11 mouse cellular contexts compared by ENCODE assay signal in the genomic region with DNA sequence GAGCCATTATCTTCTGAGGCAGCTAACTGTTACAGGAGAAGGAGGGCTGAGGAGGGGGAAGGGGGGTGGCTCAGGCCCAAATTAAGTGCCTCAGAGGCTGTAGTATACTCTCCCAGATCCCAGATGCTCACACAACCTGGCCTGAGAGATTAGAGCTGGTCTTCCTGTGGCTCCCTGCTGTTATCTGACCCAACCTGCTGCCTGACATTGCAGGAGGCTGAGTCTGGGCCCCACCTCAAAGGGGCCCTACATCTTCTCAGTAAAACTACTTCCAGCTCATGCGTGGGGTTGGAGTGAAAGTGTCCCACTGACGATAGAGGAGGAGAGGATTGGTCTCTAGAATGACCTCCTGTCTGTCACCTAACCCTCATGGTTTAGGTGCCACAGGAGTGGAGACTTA.
DNase-seq lines count a peak whose midpoint lies in the region; ATAC-seq and TF ChIP-seq lines count a peak whose summit lies in the region.
"Had no signal": no experiment of that assay in that cellular context is flagged by ENCODE, and none has a peak within 500 bp of the region (broad histone marks: within the 10 kb centered on the region; RNA-seq: fewer than 3 reads in every experiment).

No protein-coding gene starts in this region.

- no peak for DNase-seq in midbrain, embryonic 10.5 days (ENCODE audit: low spot score)
- DNase-seq in liver, embryonic 14.5 days (ENCODE audit: low read depth in 3 of 3, low spot score in 3 of 3) = peak; percentile 97 to 98 (median 98)
- DNase-seq in yolk sac, embryonic 10.5 days (ENCODE audit: low spot score) = peak; percentile 40
- DNase-seq in left cerebral cortex, postnatal 25 days (ENCODE audit: low spot score in 2 of 2) = no peak
- DNase-seq in heart, adult 2 months = no peak
- DNase-seq: adrenal gland, postnatal 25 days; cerebellum, postnatal 14 days; gastrocnemius, postnatal 25 days had no signal

- peak; percentile 99 for TF ChIP-seq EP300 in liver, embryonic 14.5 days (IDR thresholded peaks at IDR 0.05; ENCODE audit: low read depth)
- TF ChIP-seq EP300 in heart, adult 2 months (IDR thresholded peaks at IDR 0.05; ENCODE audit: insufficient read depth, low read depth, low read length) = no peak

- no peaks in the 10 kb centered on the region for H3K9me3 ChIP-seq in midbrain, embryonic 10.5 days (replicated peaks)
- no peaks in the 10 kb centered on the region for H3K9me3 ChIP-seq in midbrain, embryonic 13.5 days
- H3K9me3 ChIP-seq in liver, embryonic 14.5 days (ENCODE audit: control insufficient read depth, low read length) = no peaks in the 10 kb centered on the region

- no peak overlapping the region for H3K4me3 ChIP-seq in midbrain, embryonic 10.5 days
- H3K4me3 ChIP-seq in midbrain, embryonic 13.5 days (replicated peaks) = no peak overlapping the region
- peak overlapping the region; percentile 56 to 67 for H3K4me3 ChIP-seq in liver, embryonic 14.5 days (ENCODE audit: insufficient read depth in 1 of 2, low read depth in 2 of 2, low read length in 2 of 2)
- H3K4me3 ChIP-seq in heart, adult 2 months = no peak overlapping the region

- 46% methylated on average over 2 of the region's 2 CpGs for WGBS in midbrain, embryonic 10.5 days
- WGBS in midbrain, embryonic 13.5 days = 32% methylated on average over 2 of the region's 2 CpGs
- WGBS in liver, embryonic 14.5 days (ENCODE audit: insufficient replicate concordance) = 5% methylated on average over 2 of the region's 2 CpGs
- WGBS in heart, adult 2 months = 88% methylated on average over 2 of the region's 2 CpGs

- no peak for TF ChIP-seq POLR2A in heart, adult 2 months (IDR thresholded peaks at IDR 0.05; ENCODE audit: insufficient read depth, low read depth, low read length)

- no peak overlapping the region for H3K9ac ChIP-seq in midbrain, embryonic 13.5 days (replicated peaks)
- H3K9ac ChIP-seq in liver, embryonic 14.5 days (replicated peaks) = peak overlapping the region; percentile 92
- H3K9ac ChIP-seq in heart, adult 2 months (ENCODE audit: low read depth, low read length) = no peak overlapping the region

- ATAC-seq in midbrain, embryonic 13.5 days = no peak
- peak; percentile 81 for ATAC-seq in common myeloid progenitor, adult 5-6 weeks (replicated peaks; ENCODE audit: low read depth, poor library complexity, severe bottlenecking)
- ATAC-seq in liver, embryonic 14.5 days (ENCODE audit: insufficient read depth) = peak; percentile 90
- ATAC-seq: Patski had no signal

- TF ChIP-seq CTCF in liver, embryonic 14.5 days (IDR thresholded peaks at IDR 0.05; ENCODE audit: low read depth) = no peak
- no peak for TF ChIP-seq CTCF in heart, adult 2 months (IDR thresholded peaks at IDR 0.05)

- H3K27me3 ChIP-seq in midbrain, embryonic 10.5 days (ENCODE audit: low read depth, poor library complexity, severe bottlenecking) = peaks cover 3% of the 10 kb centered on the region; the same call in 1 of the 2 replicates
- no peaks in the 10 kb centered on the region for H3K27me3 ChIP-seq in midbrain, embryonic 13.5 days
- no peaks in the 10 kb centered on the region for H3K27me3 ChIP-seq in liver, embryonic 14.5 days (ENCODE audit: control insufficient read depth, insufficient read depth, low read length)
- no peaks in the 10 kb centered on the region for H3K27me3 ChIP-seq in heart, adult 2 months (ENCODE audit: control insufficient read depth, insufficient read depth, low read length)
- H3K27me3 ChIP-seq: Patski had no signal

- no peak overlapping the region for H3K4me2 ChIP-seq in midbrain, embryonic 13.5 days (replicated peaks)
- H3K4me2 ChIP-seq in liver, embryonic 14.5 days (ENCODE audit: low read depth) = peak overlapping the region; percentile 98

- peaks cover 43% of the 10 kb centered on the region for H3K4me1 ChIP-seq in midbrain, embryonic 10.5 days
- peaks cover 10% of the 10 kb centered on the region for H3K4me1 ChIP-seq in midbrain, embryonic 13.5 days (replicated peaks)
- peaks cover 75 to 78% of the 10 kb centered on the region in 2 experiments for H3K4me1 ChIP-seq in liver, embryonic 14.5 days (replicated peaks; ENCODE audit: control insufficient read depth in 2 of 2, insufficient read depth in 2 of 2, low read length in 1 of 2)
- H3K4me1 ChIP-seq in heart, adult 2 months (ENCODE audit: control insufficient read depth, insufficient read depth, low read length) = peaks cover 12% of the 10 kb centered on the region

- H3K36me3 ChIP-seq in midbrain, embryonic 10.5 days = no peaks in the 10 kb centered on the region
- no peaks in the 10 kb centered on the region for H3K36me3 ChIP-seq in midbrain, embryonic 13.5 days
- no peaks in the 10 kb centered on the region for H3K36me3 ChIP-seq in liver, embryonic 14.5 days (replicated peaks; ENCODE audit: control insufficient read depth, insufficient read depth, low read depth)
- peaks cover 3% of the 10 kb centered on the region; the same call in 1 of the 2 replicates for H3K36me3 ChIP-seq in heart, adult 2 months (ENCODE audit: control insufficient read depth, insufficient read depth, low read length)

- H3K79me2 ChIP-seq in heart, adult 2 months (replicated peaks; ENCODE audit: control insufficient read depth, insufficient read depth, low read length) = no peaks in the 10 kb centered on the region

- H3K27ac ChIP-seq in midbrain, embryonic 10.5 days (replicated peaks) = peak overlapping the region; percentile 47; the same call in 1 of the 2 replicates
- no peak overlapping the region for H3K27ac ChIP-seq in midbrain, embryonic 13.5 days
- peak overlapping the region; percentile 98 for H3K27ac ChIP-seq in liver, embryonic 14.5 days
- no peak overlapping the region for H3K27ac ChIP-seq in heart, adult 2 months

- intact Hi-C loops in left cerebral cortex, postnatal 25 days (cut with DNase I) = no loop called here
- intact Hi-C loops in heart, adult 2 months (cut with DNase I) = loop anchor here (5.0 kb wide), 1 partner anchor 33 kb away; no protein-coding TSS in a partner anchor

Comparison
In these comparisons a context has a peak if more than half of its experiments do, and no peak if none do; other contexts are left out.
1. H3K27ac ChIP-seq: peak in midbrain, embryonic 10.5 days (single experiment) and liver, embryonic 14.5 days (single experiment); none in midbrain, embryonic 13.5 days (single experiment) and heart, adult 2 months (single experiment).
2. DNase-seq: peak in liver, embryonic 14.5 days (3 of 3) and yolk sac, embryonic 10.5 days (single experiment); none in midbrain, embryonic 10.5 days (single experiment), left cerebral cortex, postnatal 25 days (0 of 2) and heart, adult 2 months (0 of 2).
3. H3K4me3 ChIP-seq: peak in liver, embryonic 14.5 days (2 of 2); none in midbrain, embryonic 10.5 days (single experiment), midbrain, embryonic 13.5 days (single experiment) and heart, adult 2 months (single experiment).